Mouse (Mus musculus): ENCODE measurements around the gene Tm2d1. TPM values are rescaled to one million over a fixed set of nuclear protein-coding genes. Genes with fewer than 3 reads are reported as not detected.

The Tm2d1 gene
- polyA plus RNA-seq, 1 experiment = 50.0 TPM

DNA sequence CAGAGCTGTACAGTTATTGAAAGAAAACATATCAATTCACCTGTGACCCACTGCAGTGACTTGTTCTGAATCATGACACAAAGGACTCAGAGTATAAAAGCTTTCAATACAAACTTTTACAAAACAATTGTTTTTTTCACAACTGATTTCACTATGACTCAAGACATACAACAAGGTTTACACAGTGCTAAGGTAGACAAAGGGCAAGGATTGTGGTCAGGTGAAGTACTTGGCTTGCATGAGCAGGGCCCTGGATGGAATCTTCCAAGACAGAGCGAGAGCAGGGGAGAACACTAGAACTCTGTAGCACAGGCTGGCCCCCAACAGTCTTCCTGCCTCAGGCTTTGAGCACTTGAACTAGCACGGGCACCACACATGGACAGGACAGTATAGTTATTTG is 6.2 kb downstream of the Tm2d1 start:
- TF ChIP-seq POLR2A (IDR thresholded peaks at IDR 0.05; ENCODE audit: borderline replicate concordance, extremely low read depth, insufficient read depth, insufficient read length, poor library complexity, severe bottlenecking) (no peak), CTCF (IDR thresholded peaks at IDR 0.05; ENCODE audit: borderline replicate concordance, extremely low read depth, insufficient read depth, insufficient read length) (no peak)
- no peak for DNase-seq (ENCODE audit: low read depth)

DNA sequence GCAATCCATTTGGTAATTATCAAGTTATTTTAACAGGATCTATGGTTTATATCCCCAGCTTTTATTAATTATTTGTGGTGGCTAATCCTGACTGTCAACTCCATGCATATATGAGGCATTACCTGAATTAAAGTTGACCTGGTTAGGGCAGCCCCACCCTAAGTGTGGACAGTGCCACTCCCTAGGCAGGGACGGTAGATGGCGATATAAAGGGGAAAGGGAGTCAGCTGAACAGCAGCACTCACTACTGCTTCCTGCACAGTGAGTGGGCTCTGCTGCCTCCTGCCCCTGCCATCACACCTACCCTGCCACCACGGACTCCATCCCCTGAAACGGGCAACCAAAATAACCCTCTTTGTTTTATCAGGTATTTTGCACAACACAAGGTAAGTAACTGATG is 7.7 kb downstream of the Tm2d1 start:
- peak; percentile 22; the same call in 1 of the 2 replicates for TF ChIP-seq CTCF (IDR thresholded peaks at IDR 0.05; ENCODE audit: borderline replicate concordance, extremely low read depth, insufficient read depth, insufficient read length)
- no peak for TF ChIP-seq POLR2A (IDR thresholded peaks at IDR 0.05; ENCODE audit: borderline replicate concordance, extremely low read depth, insufficient read depth, insufficient read length, poor library complexity, severe bottlenecking)
- no peak for DNase-seq (ENCODE audit: low read depth)

DNA sequence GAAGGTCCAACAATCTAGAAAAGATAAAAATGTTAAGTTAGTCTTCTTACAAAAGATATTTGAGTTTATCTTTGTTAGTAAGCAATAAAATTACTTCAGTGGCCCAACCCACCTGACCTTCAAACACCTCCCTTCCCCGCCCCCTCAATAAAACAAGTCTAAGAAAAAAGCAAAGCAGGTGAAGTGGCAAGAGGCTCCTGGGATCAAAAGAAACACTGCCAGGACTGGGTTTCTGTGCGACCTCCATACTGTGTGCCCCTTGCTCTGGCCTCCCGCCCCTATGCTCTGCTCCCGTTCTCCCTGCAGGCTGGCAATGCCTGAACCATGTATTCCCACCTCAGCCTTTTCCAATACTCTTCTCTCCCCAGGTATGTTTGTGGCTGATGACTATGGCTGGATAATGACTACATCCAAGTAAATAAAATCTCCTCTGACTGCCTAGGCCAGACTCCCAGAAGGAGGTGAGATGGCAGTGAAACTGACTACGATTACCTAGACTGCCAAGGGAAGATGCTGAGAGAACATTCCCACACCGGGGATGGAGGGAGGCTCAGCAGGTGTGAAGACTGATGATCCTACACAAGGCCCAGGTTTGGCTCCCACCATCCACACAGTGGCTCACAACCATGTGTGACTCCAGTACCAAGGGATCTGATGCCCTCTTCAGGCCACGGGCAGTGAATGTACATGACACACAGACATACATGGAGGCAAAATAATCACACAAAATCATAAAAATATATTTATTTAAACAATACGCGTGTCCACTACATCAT is 24.9 kb downstream of the Tm2d1 start:
- no peak for TF ChIP-seq POLR2A (IDR thresholded peaks at IDR 0.05; ENCODE audit: borderline replicate concordance, extremely low read depth, insufficient read depth, insufficient read length, poor library complexity, severe bottlenecking)
- no peak for TF ChIP-seq CTCF (IDR thresholded peaks at IDR 0.05; ENCODE audit: borderline replicate concordance, extremely low read depth, insufficient read depth, insufficient read length)
- no peak for DNase-seq (ENCODE audit: low read depth)

DNA sequence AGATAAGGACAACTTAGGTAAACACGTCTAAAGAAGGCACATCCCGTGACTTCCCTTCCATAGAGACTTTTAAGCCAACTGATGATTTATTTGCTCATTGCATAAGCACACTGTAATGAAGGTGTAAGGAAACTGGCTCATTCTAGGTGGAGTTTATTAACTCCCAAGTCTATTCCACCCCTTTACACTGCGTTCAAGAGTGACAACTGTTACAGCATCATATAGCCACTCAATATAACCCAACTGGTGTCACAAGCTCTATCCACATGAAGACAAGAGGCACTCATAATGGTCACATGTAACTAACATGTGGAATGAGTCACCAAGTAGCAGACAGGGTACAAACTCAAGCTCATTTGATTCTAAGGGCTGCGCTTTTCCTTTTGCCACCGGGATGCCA is 34.5 kb downstream of the Tm2d1 start:
- TF ChIP-seq CTCF (IDR thresholded peaks at IDR 0.05; ENCODE audit: borderline replicate concordance, extremely low read depth, insufficient read depth, insufficient read length) (no peak), POLR2A (IDR thresholded peaks at IDR 0.05; ENCODE audit: borderline replicate concordance, extremely low read depth, insufficient read depth, insufficient read length, poor library complexity, severe bottlenecking) (no peak)
- no peak for DNase-seq (ENCODE audit: low read depth)

DNA sequence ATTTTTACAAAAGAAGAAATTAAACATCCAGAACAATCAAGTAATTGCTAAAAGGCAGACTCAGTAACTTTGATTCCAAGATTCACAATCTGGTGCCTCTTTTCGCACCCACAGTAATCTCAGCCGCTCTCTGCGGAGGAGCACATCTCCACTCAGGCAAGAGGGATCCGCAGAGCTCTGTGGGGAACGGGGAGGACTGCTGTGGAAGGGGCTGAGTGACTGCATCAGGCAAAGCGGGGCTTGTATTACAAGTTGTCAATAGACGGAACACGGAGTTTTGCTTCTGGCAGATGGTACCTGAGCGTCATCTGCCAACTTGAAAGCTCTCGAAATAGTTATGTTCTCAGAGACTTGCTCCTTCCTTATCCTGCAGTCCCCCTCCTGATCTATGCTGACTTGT is 37.3 kb downstream of the Tm2d1 start:
- peak; percentile 13 for DNase-seq (ENCODE audit: low read depth)
- TF ChIP-seq CTCF (IDR thresholded peaks at IDR 0.05; ENCODE audit: borderline replicate concordance, extremely low read depth, insufficient read depth, insufficient read length) = no peak
- TF ChIP-seq POLR2A (IDR thresholded peaks at IDR 0.05; ENCODE audit: borderline replicate concordance, extremely low read depth, insufficient read depth, insufficient read length, poor library complexity, severe bottlenecking) = no peak

DNA sequence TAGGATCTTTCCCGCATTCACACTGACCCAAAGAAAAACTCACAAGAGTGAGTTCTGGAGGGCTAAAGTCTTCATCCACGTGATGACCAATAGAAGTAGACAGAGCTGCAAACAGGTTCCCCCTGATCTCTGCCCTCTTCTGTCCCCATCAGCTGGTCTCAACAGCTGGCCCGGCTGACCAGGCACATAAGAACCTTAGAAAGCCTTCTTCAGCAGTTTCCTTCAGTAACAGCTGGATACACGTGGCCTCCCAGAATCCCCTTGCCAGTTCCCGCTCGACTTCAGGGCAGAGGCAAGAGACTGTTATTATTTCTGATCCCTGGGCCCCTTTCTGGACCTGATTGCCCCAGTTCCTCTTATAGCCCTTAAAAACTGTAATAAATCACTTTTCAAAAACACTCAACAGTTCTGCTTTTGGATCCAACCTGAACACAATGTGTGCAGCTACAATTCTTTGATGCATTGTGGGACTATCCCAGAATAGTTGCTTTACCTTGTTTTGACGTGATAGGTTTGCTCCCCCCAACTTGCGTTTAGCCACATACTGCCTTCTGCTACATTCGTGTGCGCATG is 43.0 kb downstream of the Tm2d1 start:
- TF ChIP-seq CTCF (IDR thresholded peaks at IDR 0.05; ENCODE audit: borderline replicate concordance, extremely low read depth, insufficient read depth, insufficient read length) (no peak), POLR2A (IDR thresholded peaks at IDR 0.05; ENCODE audit: borderline replicate concordance, extremely low read depth, insufficient read depth, insufficient read length, poor library complexity, severe bottlenecking) (no peak)
- DNase-seq (ENCODE audit: low read depth) = no peak

DNA sequence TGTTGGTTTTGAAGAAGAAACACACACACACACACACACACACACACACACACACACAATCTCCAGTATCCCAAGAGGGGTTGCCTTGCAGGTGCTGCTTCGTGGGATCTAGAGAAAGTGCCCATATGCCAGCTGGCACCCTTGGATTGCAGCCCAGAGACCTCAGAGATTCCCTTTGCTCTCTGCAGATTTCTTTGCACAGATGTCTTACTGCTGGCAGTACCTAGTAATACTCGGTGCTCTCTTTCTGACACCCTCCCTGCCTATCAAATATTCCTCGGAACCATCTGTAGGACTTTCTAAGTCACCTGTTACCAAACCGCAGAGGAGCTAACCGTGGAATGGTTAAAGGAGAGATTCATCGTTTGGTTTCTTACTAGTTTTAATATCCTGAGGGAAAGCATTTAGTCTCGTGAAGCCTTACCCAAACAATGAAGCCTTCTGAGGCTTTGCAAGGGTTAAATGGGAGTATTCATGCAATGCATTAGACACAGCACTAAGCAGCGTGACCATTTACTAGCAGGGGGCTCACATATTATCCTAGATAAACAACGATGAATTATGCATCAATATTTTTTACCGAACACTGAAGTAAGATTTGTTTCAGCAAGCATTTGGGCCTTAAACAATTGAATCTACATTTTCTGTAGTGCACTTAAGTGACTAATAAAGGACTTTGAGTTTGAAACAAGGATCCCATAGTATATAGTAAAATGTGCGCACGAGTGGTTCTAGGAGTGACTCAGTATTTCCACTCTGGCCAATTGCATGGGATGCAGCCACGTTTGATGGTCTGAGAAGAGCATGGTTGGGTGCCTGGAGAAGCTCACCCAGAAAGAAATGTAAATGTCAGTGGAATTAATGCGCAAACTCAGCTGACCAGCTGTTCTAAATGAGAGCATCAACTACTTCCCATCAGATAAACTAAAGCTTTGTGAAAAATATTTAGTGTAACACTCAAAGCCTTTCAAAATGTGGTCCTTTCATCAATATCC is 44.2 kb downstream of the Tm2d1 start:
- peak; percentile 89 for DNase-seq (ENCODE audit: low read depth)
- TF ChIP-seq CTCF (IDR thresholded peaks at IDR 0.05; ENCODE audit: borderline replicate concordance, extremely low read depth, insufficient read depth, insufficient read length) (no peak), POLR2A (IDR thresholded peaks at IDR 0.05; ENCODE audit: borderline replicate concordance, extremely low read depth, insufficient read depth, insufficient read length, poor library complexity, severe bottlenecking) (no peak)

DNA sequence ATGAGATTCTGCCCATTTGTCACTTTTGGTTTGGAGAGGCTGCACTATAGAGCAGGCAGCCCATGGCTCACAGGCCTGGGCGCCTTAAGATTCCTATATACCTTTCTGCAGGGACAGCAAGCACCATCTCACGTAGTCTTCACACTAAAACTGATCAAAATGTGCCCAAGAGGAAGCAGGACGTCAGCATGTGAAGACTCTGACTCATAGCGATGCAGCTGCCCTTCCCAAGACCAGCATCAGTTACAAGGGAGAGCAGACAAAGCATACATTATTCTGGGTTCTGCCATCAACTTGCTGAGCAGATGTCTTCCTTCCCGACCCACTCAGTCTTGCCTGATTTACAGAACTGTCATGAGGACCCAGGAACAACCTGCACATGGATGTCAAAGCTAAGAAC is 45.9 kb downstream of the Tm2d1 start:
- no peak for DNase-seq (ENCODE audit: low read depth)
- TF ChIP-seq CTCF (IDR thresholded peaks at IDR 0.05; ENCODE audit: borderline replicate concordance, extremely low read depth, insufficient read depth, insufficient read length) = no peak
- TF ChIP-seq POLR2A (IDR thresholded peaks at IDR 0.05; ENCODE audit: borderline replicate concordance, extremely low read depth, insufficient read depth, insufficient read length, poor library complexity, severe bottlenecking) = no peak

DNA sequence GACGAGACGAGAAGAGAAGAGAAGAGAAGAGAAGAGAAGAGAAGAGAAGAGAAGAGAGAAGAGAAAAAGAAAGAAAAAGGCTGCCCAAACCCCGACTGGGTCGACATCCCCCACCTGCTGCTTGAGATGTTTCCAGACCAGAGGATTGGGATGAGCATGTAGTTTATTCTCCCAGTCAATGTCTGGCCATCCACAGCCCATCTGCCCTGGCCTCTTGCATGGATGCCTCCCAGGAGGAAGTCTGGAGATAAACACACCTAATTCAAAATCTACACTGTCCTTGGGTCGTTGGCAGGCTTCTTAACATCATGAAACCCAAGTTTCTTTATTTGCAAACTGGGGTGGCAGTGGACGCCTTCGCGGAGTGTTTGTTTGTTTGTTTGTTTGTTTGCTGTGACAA is 47.4 kb downstream of the Tm2d1 start:
- no peak for DNase-seq (ENCODE audit: low read depth)
- TF ChIP-seq POLR2A (IDR thresholded peaks at IDR 0.05; ENCODE audit: borderline replicate concordance, extremely low read depth, insufficient read depth, insufficient read length, poor library complexity, severe bottlenecking) = no peak
- no peak for TF ChIP-seq CTCF (IDR thresholded peaks at IDR 0.05; ENCODE audit: borderline replicate concordance, extremely low read depth, insufficient read depth, insufficient read length)

DNA sequence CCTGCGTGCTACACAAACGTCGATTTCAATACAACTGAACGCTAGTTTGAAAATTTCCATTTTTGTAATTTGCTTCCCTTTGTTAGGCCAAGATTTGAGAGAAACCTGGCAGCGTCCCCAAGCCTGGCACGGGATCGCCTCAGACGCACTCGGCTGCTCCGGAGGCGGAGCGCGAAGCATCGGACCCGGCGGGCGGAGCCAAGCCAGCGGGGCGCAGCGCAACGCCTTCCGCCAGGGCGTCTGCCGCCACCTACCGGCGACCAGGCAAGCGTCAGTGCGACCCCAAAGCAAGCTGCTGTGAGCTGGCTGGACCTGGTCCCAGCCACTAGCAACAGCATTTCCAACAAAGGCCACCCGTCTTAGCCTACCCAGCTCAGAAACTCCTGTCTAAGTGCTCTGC is 60.9 kb downstream of the Tm2d1 start:
- DNase-seq (ENCODE audit: low read depth) = peak; percentile 98
- peak; percentile 63 for TF ChIP-seq POLR2A (IDR thresholded peaks at IDR 0.05; ENCODE audit: borderline replicate concordance, extremely low read depth, insufficient read depth, insufficient read length, poor library complexity, severe bottlenecking)
- TF ChIP-seq CTCF (IDR thresholded peaks at IDR 0.05; ENCODE audit: borderline replicate concordance, extremely low read depth, insufficient read depth, insufficient read length) = peak; percentile 97

Data from brain, embryonic 14.5 days (tissue).